Mouse (Mus musculus) liver, embryonic 14.5 days (tissue): Measurements from ENCODE around the gene Abcc1.

Experiments
- CTCF ChIP-seq: IDR thresholded peaks from 2 replicates; pipeline ENCODE4 v1.5.1; 2016; ENCODE audit warnings: antibody characterized with exemption, low read depth, control low read depth
- EP300 ChIP-seq: IDR thresholded peaks from 2 replicates; pipeline ENCODE4 v1.6.1; 2016; ENCODE audit warnings: antibody characterized with exemption, low read depth

- TF ChIP-seq CTCF (no peak), EP300 (no peak)
These were observed 9.8 kb upstream of the Abcc1 start for GRCm38 (mm10) chr16:14351571-14351970.
